Mouse (Mus musculus) Patski (cell line): ENCODE measurements around the gene Enkd1. TPM values are rescaled to one million over a fixed set of nuclear protein-coding genes. Genes with fewer than 3 reads are reported as not detected.

Source experiments
- ATAC-seq: fragments of 100-300 bp; one replicate; pipeline ENCODE4 v1.8.0; 2021
- CTCF ChIA-PET: fragments of 350-600 bp; sonication (Branson Sonifier 250); formaldehyde crosslinking; loops from one replicate; lab custom pipeline; 2022; ENCODE audit warnings: inconsistent platforms; lab: Charles Lee
- POLR2A ChIA-PET: fragments of 350-600 bp; sonication (Branson Sonifier 250); formaldehyde crosslinking; loops from one replicate; lab custom pipeline; 2022; ENCODE audit warnings: antibody characterized with exemption, inconsistent platforms; lab: Charles Lee
- DNase-seq: peaks from one replicate; pipeline ENCODE4 v3.0.0-alpha.2; 2011; ENCODE audit warnings: low read depth, low spot score
- H3K27me3 ChIP-seq: fragments of 371-371 bp; one replicate; pipeline ENCODE4 v1.5.1; 2021
- CTCF ChIP-seq: fragments of 100-300 bp; IDR thresholded peaks from one replicate; pipeline ENCODE4 v1.5.1; 2021
- in situ Hi-C: fragments of 300-500 bp; cut with MboI; formaldehyde crosslinking; loops from 3 replicates; pipeline ENCODE4 v1.11.1; 2018; ENCODE audit warnings: low pct_unique_long_range_greater_than_20kb, mixed read lengths
- polyA plus RNA-seq: library from polyadenylated mRNA; unstranded; gene quantifications from one replicate; pipeline ENCODE4 v1.2.3, GENCODE M21; 2021

The Enkd1 gene
- polyA plus RNA-seq, result 39.5 TPM

DNA sequence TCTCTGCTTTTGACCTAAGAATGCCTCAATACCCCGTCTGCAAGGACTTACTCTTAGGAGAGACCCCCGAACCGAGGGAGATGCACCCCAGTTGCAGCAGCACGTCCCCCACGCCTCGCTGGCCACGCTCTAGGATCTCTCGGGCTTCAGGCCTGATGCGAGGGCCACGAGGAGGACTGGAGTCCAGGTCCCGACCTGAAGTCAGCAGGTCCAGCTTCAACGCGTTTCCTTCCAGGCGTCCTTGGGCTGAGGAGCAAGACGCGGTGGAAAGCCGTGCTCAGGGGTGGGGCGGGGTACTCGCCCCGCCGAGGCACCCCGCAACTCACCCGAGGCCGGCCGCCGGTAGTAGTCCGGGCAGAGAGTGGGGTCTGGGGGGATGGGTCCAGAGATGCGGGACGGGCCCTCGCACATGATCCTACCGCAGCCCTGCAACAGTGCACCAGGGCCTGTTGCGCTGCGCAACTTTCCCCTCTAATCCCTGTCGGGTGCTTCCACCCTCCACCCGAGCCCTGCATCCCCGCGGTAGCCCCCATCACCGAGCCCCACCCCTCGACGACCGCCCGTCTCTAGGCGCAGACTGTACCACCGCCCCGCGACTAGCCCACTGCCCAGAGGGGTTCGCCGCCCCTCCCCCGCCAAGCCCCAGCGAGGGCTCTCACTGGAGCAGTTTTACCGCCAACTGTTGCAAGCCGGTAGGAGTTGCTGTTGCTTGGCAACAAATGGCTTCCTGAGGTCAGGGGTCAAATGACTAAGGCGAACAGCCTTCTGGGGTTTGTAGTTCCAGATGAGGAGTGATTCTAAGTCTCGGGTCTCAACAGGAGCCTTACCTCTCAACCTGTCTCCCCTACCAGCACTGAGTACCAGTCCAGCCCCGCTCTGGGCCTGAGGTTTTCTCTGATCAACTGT lies at the start of gene Enkd1, which contains the start of gene 4933405L10Rik:
TSS of gene Enkd1 (minus strand) at position 713 of the 906 bp plus-strand sequence.
TSS of gene 4933405L10Rik (plus strand) at position 158 of the 906 bp plus-strand sequence.
- in situ Hi-C loops, result no loop called here
- no peaks in the 10 kb centered on the region for H3K27me3 ChIP-seq
- ATAC-seq (peak; percentile 40), DNase-seq (peak; percentile 56)
- ChIA-PET POLR2A (no interaction called here), CTCF (interaction anchor here (0.9 kb wide), 1 partner anchor 63 kb away, joined by 3 read pairs; no protein-coding TSS in a partner anchor)
- no peak for TF ChIP-seq CTCF

DNA sequence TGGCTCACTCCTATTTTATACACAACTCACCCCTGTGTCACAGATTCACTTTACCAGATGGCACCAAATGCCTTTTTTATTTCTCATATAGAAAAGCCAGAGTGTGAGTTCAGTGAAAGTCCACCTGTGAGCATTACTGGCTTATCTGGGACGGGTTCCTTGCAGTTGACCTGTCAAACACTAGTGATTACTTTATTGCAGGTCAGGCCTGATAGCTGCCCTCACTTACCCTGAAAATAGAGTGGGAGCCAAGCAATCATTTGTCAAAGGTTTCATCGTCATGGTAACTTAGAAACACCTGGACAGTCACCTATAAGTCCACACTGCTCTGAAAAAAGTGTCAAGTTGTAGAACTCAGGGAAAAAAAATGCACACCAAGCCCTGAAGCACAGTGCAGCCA lies 46.7 kb upstream of the Enkd1 start:
- TF ChIP-seq CTCF, result no peak
- DNase-seq, result no peak
- H3K27me3 ChIP-seq, result no peaks in the 10 kb centered on the region
- ATAC-seq, result no peak
- ChIA-PET CTCF (interaction anchor here (0.6 to 1.1 kb wide), 2 partner anchors 11 to 40 kb away, joined by 3 read pairs; no protein-coding TSS in a partner anchor), POLR2A (no interaction called here)
- in situ Hi-C loops, result no loop called here

DNA sequence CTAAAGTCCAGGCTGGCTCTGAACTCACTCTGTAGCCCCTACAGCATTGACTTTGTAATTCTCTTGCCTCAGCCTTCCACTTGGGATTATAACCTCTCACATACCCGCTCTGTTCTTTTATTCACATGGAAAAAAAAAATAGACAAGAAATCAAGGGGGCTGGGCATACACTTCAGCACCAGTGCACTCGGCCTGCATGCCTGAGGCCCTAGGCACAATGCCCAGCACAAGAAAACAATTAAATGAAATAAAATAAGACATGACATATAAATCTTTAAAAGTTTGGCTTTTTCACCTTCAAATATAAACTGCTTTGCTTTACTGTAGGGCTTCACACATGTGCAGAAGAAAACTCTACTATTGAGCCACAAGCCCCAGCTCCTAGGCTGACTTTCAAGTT lies 45.9 kb upstream of the Enkd1 start:
- DNase-seq, result no peak
- in situ Hi-C loops, result no loop called here
- TF ChIP-seq CTCF, result no peak
- ATAC-seq, result no peak
- POLR2A ChIA-PET, result interaction anchor here (0.6 kb wide), 1 partner anchor 81 kb away, joined by 3 read pairs; no protein-coding TSS in a partner anchor
- CTCF ChIA-PET, result no interaction called here
- no peaks in the 10 kb centered on the region for H3K27me3 ChIP-seq

DNA sequence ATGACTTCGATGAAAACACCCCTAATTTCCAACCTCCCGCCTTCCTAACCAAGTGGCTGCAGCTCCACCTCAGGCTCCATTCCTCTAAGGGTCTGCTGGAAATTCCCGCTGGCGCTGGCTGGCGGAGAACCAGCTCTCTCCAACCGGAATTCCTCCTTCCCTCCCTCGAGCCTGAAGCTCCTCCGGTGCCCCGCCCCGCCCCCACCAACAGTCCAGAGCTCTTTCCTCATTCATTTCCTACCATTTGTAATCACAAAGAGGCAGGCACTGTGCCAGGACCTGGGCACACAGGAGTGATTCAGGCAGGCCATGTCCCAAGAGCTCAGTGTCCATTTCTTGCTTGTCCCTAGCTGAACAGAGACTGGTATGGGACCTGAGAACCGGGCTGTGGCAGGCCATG lies 42.6 kb upstream of the Enkd1 start:
- in situ Hi-C loops, result no loop called here
- TF ChIP-seq CTCF, result no peak
- CTCF ChIA-PET, result interaction anchor here (1.2 kb wide), 1 partner anchor 84 kb away, joined by 3 read pairs; no protein-coding TSS in a partner anchor
- H3K27me3 ChIP-seq, result no peaks in the 10 kb centered on the region
- ATAC-seq (peak; percentile 72), DNase-seq (peak; percentile 37)
- POLR2A ChIA-PET, result interaction anchor here (0.6 kb wide), 2 partner anchors 18 to 22 kb away, joined by 3 to 5 read pairs; no protein-coding TSS in a partner anchor

DNA sequence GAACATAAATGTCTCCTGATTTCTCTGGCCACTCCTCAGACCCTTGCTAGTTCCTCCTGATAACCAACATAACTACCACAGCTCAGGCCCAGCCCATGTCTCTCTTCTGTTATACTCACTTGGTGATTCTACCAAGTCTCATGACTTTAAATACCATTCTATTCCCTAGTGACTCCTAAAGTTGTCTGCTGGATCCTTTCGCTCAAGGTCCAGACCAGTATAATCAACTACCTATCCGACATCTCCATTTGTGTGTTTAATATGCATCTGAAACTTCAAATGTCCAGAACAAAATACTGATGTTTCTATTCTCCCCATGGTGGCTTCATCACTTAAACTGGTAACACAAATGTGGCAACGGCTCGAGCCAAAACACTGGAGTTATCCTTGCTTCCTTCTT lies 35.3 kb upstream of the Enkd1 start:
- POLR2A ChIA-PET, result no interaction called here
- CTCF ChIA-PET, result interaction anchor here (1.4 kb wide), 1 partner anchor 10 kb away, joined by 4 read pairs; no protein-coding TSS in a partner anchor
- ATAC-seq, result no peak
- no peak for DNase-seq
- in situ Hi-C loops, result no loop called here
- no peak for TF ChIP-seq CTCF
- H3K27me3 ChIP-seq, result no peaks in the 10 kb centered on the region

DNA sequence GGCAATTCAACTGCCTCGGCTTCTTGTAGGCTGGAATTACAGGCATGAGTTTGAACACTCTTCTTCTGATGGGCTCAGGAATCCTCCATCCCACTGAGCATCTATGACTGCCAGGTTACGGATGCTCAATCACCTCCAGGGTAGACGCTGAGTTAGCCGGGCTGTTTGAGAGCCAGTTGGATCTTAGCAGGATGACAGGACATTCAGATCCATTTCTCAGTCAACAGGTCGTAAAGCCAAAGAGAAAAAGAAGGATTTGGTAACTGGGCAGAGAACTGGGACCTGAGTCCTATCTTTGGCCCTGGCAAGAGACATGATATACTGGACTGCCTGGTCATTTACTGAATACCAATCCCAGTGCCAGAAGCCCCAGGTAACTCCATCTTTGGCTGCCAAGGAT lies 31.2 kb upstream of the Enkd1 start:
- in situ Hi-C loops, result no loop called here
- ChIA-PET POLR2A (no interaction called here), CTCF (interaction anchor here (0.7 kb wide), 1 partner anchor 10 kb away, joined by 3 read pairs; no protein-coding TSS in a partner anchor)
- ATAC-seq (no peak), DNase-seq (no peak)
- no peak for TF ChIP-seq CTCF
- H3K27me3 ChIP-seq, result no peaks in the 10 kb centered on the region

DNA sequence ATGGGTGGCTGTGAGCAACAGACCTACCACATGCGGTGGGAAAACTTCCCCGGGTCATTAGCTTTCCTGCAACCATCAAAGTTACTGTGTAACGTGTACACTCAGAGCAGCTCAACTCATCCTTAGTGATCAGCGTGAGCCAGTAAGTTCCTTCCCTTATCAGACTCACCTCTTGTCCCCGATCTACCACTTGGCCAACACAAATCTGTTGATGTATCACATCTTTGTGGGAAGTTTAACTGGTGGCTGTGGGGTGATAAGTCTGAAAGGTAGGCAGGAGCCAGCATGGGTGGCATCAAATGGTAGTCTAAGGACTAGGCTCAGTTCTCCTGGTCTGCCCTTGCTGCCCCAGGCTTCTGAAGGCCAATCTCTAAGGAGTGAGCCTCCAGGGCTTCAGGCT lies 24.2 kb upstream of the Enkd1 start:
- in situ Hi-C loops, result no loop called here
- ATAC-seq (peak; percentile 73), DNase-seq (no peak)
- ChIA-PET POLR2A (no interaction called here), CTCF (interaction anchor here (0.9 to 1.3 kb wide), 2 partner anchors 9 to 18 kb away, joined by 3 to 5 read pairs; no protein-coding TSS in a partner anchor)
- no peaks in the 10 kb centered on the region for H3K27me3 ChIP-seq
- TF ChIP-seq CTCF, result no peak

DNA sequence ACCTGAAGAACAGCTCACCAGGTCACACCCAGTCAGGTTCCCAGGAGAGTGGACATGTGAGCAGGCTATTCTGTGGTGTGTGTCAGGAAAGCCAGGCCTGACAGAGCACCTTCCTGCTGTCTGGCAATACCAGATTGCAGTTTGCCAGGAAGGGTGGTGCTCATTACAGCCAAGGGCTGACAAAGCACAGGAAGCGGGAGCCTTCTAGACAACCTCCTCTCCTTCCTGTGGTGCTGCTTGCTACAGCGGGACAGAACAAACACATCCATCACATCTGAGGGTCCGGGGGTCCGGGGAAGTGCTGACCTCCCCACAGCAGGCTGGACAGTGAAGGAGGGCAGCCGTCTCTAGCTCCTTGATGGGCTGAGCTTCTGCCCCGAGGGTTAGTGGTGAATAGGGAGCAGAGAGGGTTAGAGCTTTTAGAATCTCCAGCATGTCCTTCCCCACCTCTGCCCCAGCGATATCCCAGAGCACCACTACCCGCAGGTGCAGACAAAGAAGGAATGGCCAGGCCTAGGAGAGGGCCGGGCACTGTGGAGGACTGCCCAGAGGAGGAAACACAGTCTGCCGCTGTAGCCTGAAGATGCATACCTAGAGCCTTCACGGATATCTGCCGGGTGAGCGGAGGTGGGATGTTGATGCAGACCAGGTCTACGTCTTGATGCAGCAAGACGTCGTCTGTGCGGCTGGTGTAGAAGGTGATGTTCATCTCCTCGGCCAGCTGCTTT lies 19.6 kb upstream of the Enkd1 start:
- no peak for ATAC-seq
- in situ Hi-C loops, result no loop called here

DNA sequence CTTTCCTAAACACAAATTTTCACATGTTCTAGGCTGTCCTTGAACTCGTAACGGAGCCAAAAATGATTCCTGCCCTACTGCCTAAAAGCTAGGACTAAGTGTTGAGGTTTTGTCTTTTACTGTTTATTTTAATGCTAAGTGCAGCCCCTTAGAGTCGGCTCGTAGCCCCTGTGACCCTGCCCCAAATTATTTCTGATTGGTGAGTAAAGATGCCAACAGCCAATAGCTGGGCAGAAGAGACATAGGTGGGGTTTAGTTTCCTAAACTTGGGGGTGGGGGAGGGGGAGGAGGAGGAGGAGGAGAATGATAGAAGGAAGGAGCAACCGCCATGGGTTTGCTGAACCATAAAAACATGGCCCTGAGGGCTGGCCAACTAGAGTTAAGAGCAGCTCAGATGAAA lies 17.7 kb upstream of the Enkd1 start:
- POLR2A ChIA-PET, result no interaction called here
- no peak for ATAC-seq
- no peak for TF ChIP-seq CTCF
- H3K27me3 ChIP-seq, result no peaks in the 10 kb centered on the region
- DNase-seq, result no peak
- in situ Hi-C loops, result no loop called here
- CTCF ChIA-PET, result interaction anchor here (1.0 kb wide), 1 partner anchor 11 kb away, joined by 3 read pairs; no protein-coding TSS in a partner anchor

More for the DNA sequence above, 19.6 kb upstream of the Enkd1 start:
- TF ChIP-seq CTCF, result no peak
- POLR2A ChIA-PET, result no interaction called here
- no peak for DNase-seq
- H3K27me3 ChIP-seq, result no peaks in the 10 kb centered on the region
- CTCF ChIA-PET, result interaction anchor here (2.1 kb wide), 1 partner anchor 11 kb away, joined by 5 read pairs; no protein-coding TSS in a partner anchor

DNA sequence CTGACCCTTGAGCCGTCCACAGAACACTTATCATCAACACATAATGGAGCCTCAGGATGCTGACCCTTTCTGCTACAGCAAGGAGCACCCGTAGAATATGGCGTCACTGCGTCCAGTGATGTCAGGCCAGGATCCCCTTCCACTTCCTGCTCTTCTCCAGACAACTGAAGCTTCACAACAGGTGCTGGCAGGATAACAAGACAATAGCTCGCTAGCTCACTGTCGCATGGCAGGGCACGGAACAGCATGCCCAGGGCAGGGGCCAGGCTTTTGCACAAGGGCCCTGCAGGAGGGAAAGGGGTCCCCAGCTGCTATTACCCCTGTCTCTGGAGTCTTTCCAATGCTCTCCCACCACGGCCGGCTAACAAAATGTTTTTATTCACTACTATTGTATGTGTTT lies 14.9 kb upstream of the Enkd1 start:
- in situ Hi-C loops, result no loop called here
- no peaks in the 10 kb centered on the region for H3K27me3 ChIP-seq
- ChIA-PET POLR2A (no interaction called here), CTCF (interaction anchor here (2.8 kb wide), 1 partner anchor 9 kb away, joined by 13 read pairs; no protein-coding TSS in a partner anchor)
- no peak for DNase-seq
- TF ChIP-seq CTCF, result no peak
- ATAC-seq, result no peak
